Mouse (Mus musculus) CH12.LX (cell line): ENCODE data around the gene Slc39a8. TPM values are rescaled to one million over a fixed set of nuclear protein-coding genes. Genes with fewer than 3 reads are reported as not detected.

Experiments used
- DNase-seq: peaks from one replicate; pipeline ENCODE4 v3.0.0-alpha.2; 2013; ENCODE audit errors: extremely low read depth
- H3K27ac ChIP-seq: 2 replicates; pipeline ENCODE4 v1.5.1; 2012; ENCODE audit warnings: low read depth, mild to moderate bottlenecking, control low read depth, moderate library complexity; ENCODE audit not compliant: insufficient read depth
- H3K27me3 ChIP-seq: replicated peaks from 2 replicates; pipeline ENCODE3; 2012; ENCODE audit warnings: inconsistent platforms
- H3K36me3 ChIP-seq, 2 experiments: replicated peaks in 1 of 2; 2 replicates each; pipeline versions ENCODE3 to v1.6.1; 2012; ENCODE audit warnings: inconsistent platforms in 1 of 2, low read length in 1 of 2, mild to moderate bottlenecking in 1 of 2, mixed read lengths in 1 of 2, moderate library complexity in 1 of 2; ENCODE audit not compliant: control insufficient read depth in 1 of 2, insufficient read depth in 1 of 2
- H3K4me1 ChIP-seq, 2 experiments: 2 replicates each; pipeline ENCODE4 v1.6.1; 2012; ENCODE audit warnings: inconsistent platforms in 1 of 2, moderate library complexity in 1 of 2; ENCODE audit not compliant: insufficient read depth in 2 of 2, control insufficient read depth in 1 of 2
- H3K4me2 ChIP-seq: 2 replicates; pipeline ENCODE4 v1.6.1; 2012; ENCODE audit warnings: low read depth, mild to moderate bottlenecking, control low read depth; ENCODE audit not compliant: poor library complexity, insufficient read depth, severe bottlenecking
- H3K4me3 ChIP-seq, 3 experiments: fragments of 150-350 bp in 1 of 3; sonication (generic) in 1 of 3; replicated peaks in 1 of 3; 2 replicates each; pipeline versions ENCODE3 to v1.5.1; 2011 to 2012; ENCODE audit warnings: low read depth in 2 of 3, low read length in 2 of 3, mild to moderate bottlenecking in 2 of 3, moderate library complexity in 2 of 3, control low read depth in 1 of 3, improper control_type of control experiment in 1 of 3, inconsistent platforms in 1 of 3, mixed read lengths in 1 of 3; ENCODE audit not compliant: poor library complexity in 1 of 3
- H3K79me2 ChIP-seq: replicated peaks from 2 replicates; pipeline ENCODE4 v1.6.1; 2012; ENCODE audit warnings: mild to moderate bottlenecking, moderate library complexity; ENCODE audit not compliant: control insufficient read depth, poor library complexity, insufficient read depth, severe bottlenecking; ENCODE audit errors: extremely low read depth
- H3K9ac ChIP-seq: 2 replicates; pipeline ENCODE4 v1.6.1; 2012; ENCODE audit warnings: low read depth, mild to moderate bottlenecking, control low read depth, moderate library complexity; ENCODE audit not compliant: insufficient read depth
- H3K9me3 ChIP-seq: replicated peaks from 2 replicates; pipeline ENCODE3; 2012; ENCODE audit warnings: low read length, inconsistent platforms, mixed read lengths
- CHD2 ChIP-seq: IDR thresholded peaks from 2 replicates; pipeline ENCODE4 v1.6.1; 2011; ENCODE audit warnings: low read length, improper control_type of control experiment
- CTCF ChIP-seq, 2 experiments: IDR thresholded peaks in 1 of 2; conservative IDR thresholded peaks in 1 of 2; 2 replicates each; pipeline ENCODE4 v1.5.1; 2011 to 2012; ENCODE audit warnings: low read depth in 2 of 2, low read length in 2 of 2, improper control_type of control experiment in 1 of 2, inconsistent platforms in 1 of 2, mild to moderate bottlenecking in 1 of 2, moderate library complexity in 1 of 2
- E2F4 ChIP-seq: IDR thresholded peaks from 2 replicates; pipeline ENCODE4 v1.6.1; 2011; ENCODE audit warnings: low read depth, low read length, improper control_type of control experiment; ENCODE audit not compliant: insufficient replicate concordance
- EP300 ChIP-seq: IDR thresholded peaks from 2 replicates; pipeline ENCODE4 v1.6.1; 2011; ENCODE audit warnings: low read length, improper control_type of control experiment
- HCFC1 ChIP-seq: IDR thresholded peaks from 2 replicates; pipeline ENCODE4 v1.6.1; 2012; ENCODE audit warnings: low read depth, mild to moderate bottlenecking, inconsistent platforms, low read length, improper control_type of control experiment
- IRF4 ChIP-seq: IDR thresholded peaks from 2 replicates; pipeline ENCODE4 v1.6.1; 2014; ENCODE audit warnings: low read depth, mild to moderate bottlenecking, inconsistent platforms, low read length, improper control_type of control experiment
- JUND ChIP-seq: conservative IDR thresholded peaks from 2 replicates; pipeline ENCODE4 v1.6.1; 2011; ENCODE audit warnings: low read depth, low read length, improper control_type of control experiment
- MEF2A ChIP-seq: IDR thresholded peaks from 2 replicates; pipeline ENCODE4 v1.6.1; 2014; ENCODE audit warnings: low read depth, mild to moderate bottlenecking, inconsistent platforms, low read length, improper control_type of control experiment, borderline replicate concordance
- MXI1 ChIP-seq: IDR thresholded peaks from 2 replicates; pipeline ENCODE4 v1.6.1; 2011; ENCODE audit warnings: mild to moderate bottlenecking, low read depth, low read length, improper control_type of control experiment
- MYC ChIP-seq: IDR thresholded peaks from 2 replicates; pipeline ENCODE4 v1.6.1; 2011; ENCODE audit warnings: low read depth, mild to moderate bottlenecking, improper control_type of control experiment, low read length
- NRF1 ChIP-seq: IDR thresholded peaks from 2 replicates; pipeline ENCODE4 v1.6.1; 2014; ENCODE audit warnings: low read depth, mild to moderate bottlenecking, inconsistent platforms, low read length, improper control_type of control experiment, moderate library complexity
- PAX5 ChIP-seq: IDR thresholded peaks from 2 replicates; pipeline ENCODE4 v1.6.1; 2012; ENCODE audit warnings: low read length, inconsistent platforms, mixed read lengths
- POLR2A ChIP-seq: IDR thresholded peaks from 2 replicates; pipeline ENCODE4 v1.6.1; 2011; ENCODE audit warnings: low read depth, mild to moderate bottlenecking, improper control_type of control experiment, low read length
- RAD21 ChIP-seq: IDR thresholded peaks from 2 replicates; pipeline ENCODE4 v1.6.1; 2011; ENCODE audit warnings: low read depth, mild to moderate bottlenecking, low read length, improper control_type of control experiment, moderate library complexity
- SMC3 ChIP-seq: IDR thresholded peaks from 2 replicates; pipeline ENCODE4 v1.6.1; 2011; ENCODE audit warnings: low read depth, low read length, improper control_type of control experiment
- TBP ChIP-seq: conservative IDR thresholded peaks from 2 replicates; pipeline ENCODE4 v1.6.1; 2011; ENCODE audit warnings: low read depth, low read length, improper control_type of control experiment
- TCF12 ChIP-seq: IDR thresholded peaks from 2 replicates; pipeline ENCODE4 v1.6.1; 2014; ENCODE audit warnings: low read depth, mild to moderate bottlenecking, inconsistent platforms, low read length, improper control_type of control experiment
- USF1 ChIP-seq: IDR thresholded peaks from 2 replicates; pipeline ENCODE4 v1.6.1; 2014; ENCODE audit warnings: low read depth, mild to moderate bottlenecking, inconsistent platforms, low read length, improper control_type of control experiment
- USF2 ChIP-seq: conservative IDR thresholded peaks from 2 replicates; pipeline ENCODE4 v1.6.1; 2011; ENCODE audit warnings: low read depth, low read length, improper control_type of control experiment
- ZKSCAN1 ChIP-seq: IDR thresholded peaks from 2 replicates; pipeline ENCODE4 v1.6.1; 2012; ENCODE audit warnings: low read depth, inconsistent platforms, low read length, improper control_type of control experiment, borderline replicate concordance
- ZMIZ1 ChIP-seq: IDR thresholded peaks from 2 replicates; pipeline ENCODE4 v1.6.1; 2012; ENCODE audit warnings: low read depth, mild to moderate bottlenecking, inconsistent platforms, low read length, improper control_type of control experiment
- dilution Hi-C: fragments of 300-500 bp; cut with MboI; formaldehyde crosslinking; loops from 2 replicates; pipeline ENCODE4 v1.14.3; 2020; ENCODE audit warnings: low sequenced_read_pairs; ENCODE audit not compliant: extremely low pct_unique_long_range_greater_than_20kb, extremely low pct_ligation_motif_present
- in situ Hi-C: fragments of 300-500 bp; cut with MboI; formaldehyde crosslinking; loops from 3 replicates; pipeline ENCODE4 v1.14.3; 2019; ENCODE audit warnings: low sequenced_read_pairs, low pct_ligation_motif_present, low pct_unique_long_range_greater_than_20kb, mixed read lengths
- polyA plus RNA-seq: library from polyadenylated mRNA; unstranded; fragments of >175 nt; gene quantifications from 2 replicates; pipeline ENCODE4 v1.2.1, GENCODE M21; 2012; ENCODE audit warnings: low read depth; ENCODE audit not compliant: insufficient read length
- total RNA-seq, 2 experiments: library from RNA; depleted of rRNA; stranded (reverse); fragments of 300-350 nt in 1 of 2; fragments of >200 nt in 1 of 2; gene quantifications; 2 replicates each; pipeline ENCODE4 v1.2.3; 2012 to 2014

Slc39a8 gene
- total and polyA plus RNA-seq, 3 experiments, result 0.30 to 1.2 (median 0.64) TPM

DNA sequence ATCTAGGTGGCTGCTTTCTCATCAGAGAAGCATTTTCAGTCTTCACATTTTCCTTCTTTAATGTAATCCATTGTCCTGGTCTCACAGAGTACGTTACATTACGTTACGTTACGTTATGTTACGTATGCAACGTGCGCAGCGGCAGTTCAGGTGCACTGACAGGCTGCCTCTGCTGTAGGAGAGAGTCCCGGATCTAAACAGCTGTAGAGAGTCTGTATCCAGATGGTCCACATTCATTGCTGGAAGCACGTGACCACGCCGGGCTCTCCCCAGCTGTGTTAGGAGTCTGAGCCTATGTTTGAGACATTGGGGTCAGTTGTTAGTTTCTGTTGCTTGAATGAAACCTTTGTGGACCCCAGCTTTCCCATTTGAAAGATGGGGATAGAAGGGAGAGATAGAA lies 15.1 kb downstream of the Slc39a8 start:
- Histone ChIP-seq H3K27ac (no peak overlapping the region), H3K4me1 (peaks cover 3 to 4% of the 10 kb centered on the region in 2 experiments; a peak in 2 of 4 replicates), H3K4me2 (no peak overlapping the region), H3K79me2 (no peaks in the 10 kb centered on the region), H3K36me3 (no peaks in the 10 kb centered on the region), H3K9me3 (no peaks in the 10 kb centered on the region), H3K9ac (no peak overlapping the region), H3K4me3 (no peak overlapping the region), H3K27me3 (no peaks in the 10 kb centered on the region)
- in situ Hi-C loops (no loop called here), dilution Hi-C loops (no loop called here)
- no peak for DNase-seq
- TF ChIP-seq MEF2A, result no peak
- TF ChIP-seq POLR2A, result no peak
- no peak for TF ChIP-seq CHD2
- no peak for TF ChIP-seq HCFC1

DNA sequence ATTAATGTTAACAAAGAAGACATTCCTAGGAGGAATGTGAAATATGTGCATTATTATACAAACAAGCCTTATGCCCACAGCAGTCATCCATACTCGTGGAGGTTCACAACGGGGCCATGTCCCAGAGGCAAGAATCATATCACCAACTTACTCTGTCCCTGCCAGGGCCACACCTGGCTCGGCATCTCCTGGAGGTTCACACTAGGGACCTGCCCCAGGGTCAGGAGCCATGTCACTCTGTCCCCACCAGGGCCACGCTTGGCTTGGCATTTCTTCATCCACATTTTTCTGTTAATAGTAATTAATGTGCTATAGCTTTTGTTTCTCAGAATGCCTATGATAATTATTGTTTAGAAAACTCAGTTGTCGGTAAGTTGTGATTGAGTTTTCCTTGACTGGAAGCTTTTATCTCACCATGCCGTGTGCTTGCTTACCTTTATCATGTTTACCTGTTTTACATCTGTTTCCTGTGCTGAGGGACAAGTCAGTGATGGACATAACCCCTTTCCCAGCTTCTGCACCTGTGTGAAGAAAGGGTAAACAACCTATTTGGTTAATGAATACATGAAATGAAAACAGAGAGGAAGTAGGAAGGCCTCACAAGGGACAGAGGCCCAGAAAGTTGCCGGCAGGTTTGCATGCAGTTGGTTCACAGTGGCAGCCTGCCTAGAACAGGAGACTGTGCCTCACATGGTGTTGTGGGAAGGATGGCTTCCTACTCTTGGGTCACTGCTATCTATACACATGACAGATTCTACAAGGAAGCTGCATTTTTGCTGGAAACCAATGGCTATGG lies 16.8 kb downstream of the Slc39a8 start:
- Histone ChIP-seq H3K4me1 (peaks cover 3 to 4% of the 10 kb centered on the region in 2 experiments; a peak in 2 of 4 replicates), H3K4me3 (no peak overlapping the region), H3K9ac (no peak overlapping the region), H3K27me3 (no peaks in the 10 kb centered on the region), H3K36me3 (no peaks in the 10 kb centered on the region), H3K4me2 (no peak overlapping the region), H3K79me2 (no peaks in the 10 kb centered on the region), H3K9me3 (no peaks in the 10 kb centered on the region), H3K27ac (no peak overlapping the region)
- DNase-seq, result no peak
- in situ Hi-C loops, result no loop called here
- TF ChIP-seq E2F4 (no peak), TCF12 (no peak), PAX5 (no peak), MYC (no peak), ZMIZ1 (no peak), USF1 (no peak), JUND (no peak), CTCF (conservative IDR thresholded peaks at IDR 0.05 in 1 of 2, IDR thresholded peaks at IDR 0.05 in 1 of 2; ENCODE audit: low read depth in 2 of 2, low read length in 2 of 2) (no peak)
- dilution Hi-C loops, result no loop called here

DNA sequence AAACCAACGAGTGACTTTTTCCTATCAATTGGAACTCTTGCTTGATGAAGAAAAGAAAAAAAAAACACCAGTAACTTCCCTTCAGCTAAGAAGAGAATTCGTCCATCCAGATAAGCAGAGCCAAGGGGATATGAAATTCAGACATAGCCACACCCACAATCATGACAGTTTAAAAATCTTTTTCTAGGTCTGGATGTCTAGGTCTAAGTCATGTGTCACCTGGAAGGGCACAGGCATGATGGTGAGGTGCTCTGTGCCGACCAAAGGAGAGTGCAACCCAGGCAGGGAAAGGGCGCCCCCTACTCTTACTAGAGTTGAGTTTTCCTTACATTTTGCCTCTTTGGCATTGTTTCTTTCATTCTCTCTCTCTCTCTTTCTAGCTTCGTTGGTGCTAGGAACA lies 18.1 kb downstream of the Slc39a8 start:
- Histone ChIP-seq H3K9ac (no peak overlapping the region), H3K27ac (no peak overlapping the region), H3K4me1 (peaks cover 3 to 4% of the 10 kb centered on the region in 2 experiments; a peak in 2 of 4 replicates), H3K4me3 (no peak overlapping the region), H3K27me3 (no peaks in the 10 kb centered on the region), H3K4me2 (peak overlapping the region; percentile 48), H3K9me3 (no peaks in the 10 kb centered on the region), H3K36me3 (no peaks in the 10 kb centered on the region), H3K79me2 (no peaks in the 10 kb centered on the region)
- DNase-seq, result no peak
- TF ChIP-seq IRF4 (no peak), MXI1 (0 out of 2 replicates have a peak, but pooled peaks have one; percentile 28), RAD21 (peak; percentile 30), EP300 (no peak), ZKSCAN1 (no peak), CTCF (conservative IDR thresholded peaks at IDR 0.05 in 1 of 2, IDR thresholded peaks at IDR 0.05 in 1 of 2; ENCODE audit: low read depth in 2 of 2, low read length in 2 of 2) (peak in 1 of 2 experiments; percentile 66; a peak in 2 of 4 replicates), USF2 (no peak), TCF12 (no peak), NRF1 (no peak), TBP (no peak), SMC3 (peak; percentile 17; the same call in 1 of the 2 replicates)
- in situ Hi-C loops (no loop called here), dilution Hi-C loops (no loop called here)
